Mouse (Mus musculus) brain, embryonic 14.5 days (tissue): ENCODE data around the gene Btbd9.

Experiments used
- CTCF ChIP-seq: fragments of 200-500 bp; IDR thresholded peaks from 2 replicates; pipeline ENCODE4 v1.5.1; 2012; ENCODE audit warnings: inconsistent platforms, mild to moderate bottlenecking, moderate library complexity, borderline replicate concordance; ENCODE audit not compliant: insufficient read depth, insufficient read length; ENCODE audit errors: extremely low read depth
- POLR2A ChIP-seq: fragments of 200-500 bp; IDR thresholded peaks from 2 replicates; pipeline ENCODE4 v1.6.1; 2012; ENCODE audit warnings: mild to moderate bottlenecking, inconsistent platforms, borderline replicate concordance; ENCODE audit not compliant: poor library complexity, insufficient read depth, insufficient read length, severe bottlenecking; ENCODE audit errors: extremely low read depth

GRCm38 (mm10) chr17:30237600-30237999, 338.7 kb downstream of the Btbd9 start:
- TF ChIP-seq POLR2A (no peak), CTCF (no peak)
